Mouse (Mus musculus): Measurements from ENCODE around the gene Phip. TPM values are rescaled to one million over a fixed set of nuclear protein-coding genes. Genes with fewer than 3 reads are reported as not detected.

Phip gene
- polyA plus RNA-seq, 1 experiment from 2014 or later = 61.9 TPM

DNA sequence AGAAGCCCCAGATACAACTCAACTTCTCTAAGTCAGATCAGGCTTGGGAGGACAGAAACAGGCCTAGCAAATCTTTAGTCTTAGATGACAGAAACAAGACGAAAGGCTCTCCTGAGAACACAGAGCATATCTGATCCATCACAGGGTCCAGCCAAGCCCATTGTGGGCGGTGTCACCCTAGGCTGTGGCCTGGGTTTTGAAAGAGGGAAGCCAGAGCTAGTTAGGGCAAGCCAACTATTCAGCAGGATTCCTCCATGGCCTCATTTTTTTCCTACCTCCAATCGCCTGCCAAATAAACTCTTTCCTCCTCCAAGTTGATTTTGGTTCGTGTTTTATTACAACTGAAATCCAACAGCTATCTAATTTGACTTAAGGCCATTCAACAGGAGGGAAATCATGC is 114.0 kb downstream of the Phip start:
- no peak overlapping the region for H3K27ac ChIP-seq (ENCODE audit: low read depth, low read length)
- H3K4me2 ChIP-seq = no peak overlapping the region
- no peak for ATAC-seq (replicated peaks; ENCODE audit: insufficient number of reproducible peaks, low FRiP score, low TSS enrichment)
- H3K9me3 ChIP-seq (replicated peaks; ENCODE audit: control insufficient read depth, low read length) = no peaks in the 10 kb centered on the region
- H3K27me3 ChIP-seq (ENCODE audit: control insufficient read depth, insufficient read depth, low read length) = no peaks in the 10 kb centered on the region
- no peak overlapping the region for H3K4me3 ChIP-seq (ENCODE audit: low read depth, low read length)
- no peaks in the 10 kb centered on the region for H3K36me3 ChIP-seq (ENCODE audit: control insufficient read depth, insufficient read depth, low read length)
- WGBS (ENCODE audit: insufficient replicate concordance) = 75% methylated on average over 4 of the region's 4 CpGs
- no peak overlapping the region for H3K9ac ChIP-seq (ENCODE audit: low read depth, low read length)
- H3K4me1 ChIP-seq (ENCODE audit: control insufficient read depth, insufficient read depth, low read length) = no peaks in the 10 kb centered on the region

DNA sequence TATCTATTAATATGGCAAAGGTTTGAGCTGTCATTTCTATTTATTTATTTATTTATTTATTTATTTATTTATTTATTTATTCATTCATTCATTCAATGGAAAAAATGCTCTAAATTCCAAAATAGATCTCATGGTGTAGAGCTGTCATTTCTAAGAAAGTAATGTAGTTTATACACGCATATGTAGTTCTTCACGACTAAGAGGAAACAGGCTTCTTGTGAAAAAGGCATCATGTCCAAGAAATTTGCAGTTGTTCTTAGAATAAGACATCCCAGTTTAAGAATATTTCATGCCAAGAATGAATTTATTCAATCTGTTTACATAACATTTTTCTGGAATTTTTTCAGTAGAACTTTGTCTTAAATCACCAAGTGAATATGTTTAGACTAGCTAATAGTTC is 114.5 kb downstream of the Phip start:
- Histone ChIP-seq H3K9me3 (replicated peaks; ENCODE audit: control insufficient read depth, low read length) (no peaks in the 10 kb centered on the region), H3K27ac (ENCODE audit: low read depth, low read length) (no peak overlapping the region), H3K27me3 (ENCODE audit: control insufficient read depth, insufficient read depth, low read length) (no peaks in the 10 kb centered on the region), H3K4me3 (ENCODE audit: low read depth, low read length) (no peak overlapping the region), H3K36me3 (ENCODE audit: control insufficient read depth, insufficient read depth, low read length) (no peaks in the 10 kb centered on the region), H3K4me2 (no peak overlapping the region), H3K4me1 (ENCODE audit: control insufficient read depth, insufficient read depth, low read length) (no peaks in the 10 kb centered on the region), H3K9ac (ENCODE audit: low read depth, low read length) (no peak overlapping the region)
- ATAC-seq (replicated peaks; ENCODE audit: insufficient number of reproducible peaks, low FRiP score, low TSS enrichment) = no peak
- 90% methylated on average over 2 of the region's 2 CpGs for WGBS (ENCODE audit: insufficient replicate concordance)

DNA sequence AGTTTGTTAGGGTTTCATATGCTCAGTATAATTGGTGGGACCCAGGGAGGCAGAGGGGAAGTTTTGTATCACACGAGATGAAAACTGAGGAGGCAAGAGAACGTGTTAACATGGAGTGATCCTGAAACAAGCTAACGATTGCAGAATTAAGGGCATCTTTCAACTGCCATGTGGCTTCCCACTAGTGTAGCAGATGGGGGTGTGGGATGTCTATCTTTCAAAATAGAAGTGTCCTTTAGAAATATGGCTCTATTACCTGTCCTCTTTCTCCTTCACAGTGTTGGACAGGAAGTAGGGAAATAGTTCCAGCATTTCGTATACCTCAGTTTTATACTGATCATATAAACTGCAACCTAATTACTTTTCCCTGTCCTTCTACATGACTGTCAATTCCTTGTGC is 119.1 kb downstream of the Phip start:
- Histone ChIP-seq H3K9me3 (replicated peaks; ENCODE audit: control insufficient read depth, low read length) (no peaks in the 10 kb centered on the region), H3K27ac (ENCODE audit: low read depth, low read length) (no peak overlapping the region), H3K4me1 (ENCODE audit: control insufficient read depth, insufficient read depth, low read length) (peaks cover 5% of the 10 kb centered on the region; the same call in 1 of the 2 replicates), H3K9ac (ENCODE audit: low read depth, low read length) (no peak overlapping the region), H3K4me3 (ENCODE audit: low read depth, low read length) (no peak overlapping the region), H3K36me3 (ENCODE audit: control insufficient read depth, insufficient read depth, low read length) (no peaks in the 10 kb centered on the region), H3K27me3 (ENCODE audit: control insufficient read depth, insufficient read depth, low read length) (no peaks in the 10 kb centered on the region), H3K4me2 (no peak overlapping the region)
- no peak for ATAC-seq (replicated peaks; ENCODE audit: insufficient number of reproducible peaks, low FRiP score, low TSS enrichment)
- WGBS (ENCODE audit: insufficient replicate concordance) = 81% methylated on average over 4 of the region's 4 CpGs

DNA sequence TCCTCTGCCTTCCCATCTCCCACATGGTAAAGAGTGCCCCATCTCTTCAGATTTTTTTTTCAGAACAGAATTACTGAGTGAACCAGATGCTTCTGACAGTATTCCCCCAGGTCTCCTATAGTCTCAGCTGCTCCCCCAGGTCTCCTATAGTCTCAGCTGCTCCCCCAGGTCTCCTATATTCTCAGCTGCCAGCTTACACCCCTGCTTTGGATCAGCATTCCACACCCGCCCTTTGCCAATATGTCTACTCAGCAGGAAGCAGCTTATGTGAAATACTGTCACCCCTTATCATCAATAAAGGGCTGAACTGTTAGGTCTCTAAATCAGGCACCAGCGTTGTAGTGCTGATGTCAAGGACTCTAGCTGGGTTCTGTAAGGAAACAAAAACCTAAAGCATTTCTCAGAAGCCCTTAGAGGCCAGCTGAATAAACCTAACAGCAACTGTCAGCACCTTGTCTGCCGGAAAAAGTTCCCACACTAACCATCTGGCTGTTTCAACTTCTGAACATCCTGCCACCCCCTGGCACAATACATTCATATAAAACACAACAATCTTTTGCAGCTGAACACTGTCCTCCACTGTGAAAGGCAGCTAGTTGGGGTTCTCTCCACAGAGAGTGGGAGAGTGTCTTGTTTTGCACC is 120.2 kb downstream of the Phip start:
- no peak for ATAC-seq (replicated peaks; ENCODE audit: insufficient number of reproducible peaks, low FRiP score, low TSS enrichment)
- Histone ChIP-seq H3K27ac (ENCODE audit: low read depth, low read length) (no peak overlapping the region), H3K9me3 (replicated peaks; ENCODE audit: control insufficient read depth, low read length) (no peaks in the 10 kb centered on the region), H3K36me3 (ENCODE audit: control insufficient read depth, insufficient read depth, low read length) (no peaks in the 10 kb centered on the region), H3K27me3 (ENCODE audit: control insufficient read depth, insufficient read depth, low read length) (no peaks in the 10 kb centered on the region), H3K4me3 (ENCODE audit: low read depth, low read length) (no peak overlapping the region), H3K9ac (ENCODE audit: low read depth, low read length) (no peak overlapping the region), H3K4me2 (no peak overlapping the region), H3K4me1 (ENCODE audit: control insufficient read depth, insufficient read depth, low read length) (peaks cover 5% of the 10 kb centered on the region; the same call in 1 of the 2 replicates)
- 20% methylated on average over 3 of the region's 3 CpGs for WGBS (ENCODE audit: insufficient replicate concordance)

DNA sequence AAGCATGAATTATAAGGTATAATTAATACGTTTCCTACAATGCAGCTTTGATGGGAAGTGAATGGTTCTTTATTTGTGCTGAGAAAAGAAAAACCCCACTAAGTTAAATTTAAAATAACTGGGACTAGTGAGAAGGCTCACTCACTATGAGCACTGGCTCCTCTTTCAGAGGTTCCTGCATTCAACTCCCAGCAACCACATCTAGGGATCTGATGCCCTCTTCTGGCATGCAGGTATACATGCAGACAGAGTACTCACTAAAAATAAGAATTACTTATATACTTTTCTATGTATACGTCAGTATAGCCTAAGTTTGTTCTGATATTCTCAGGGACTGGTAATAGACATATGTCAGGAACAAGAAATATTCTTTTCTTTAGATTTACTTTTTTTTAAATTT is 121.3 kb downstream of the Phip start:
- WGBS (ENCODE audit: insufficient replicate concordance) = 56% methylated on average over 2 of the region's 2 CpGs
- H3K4me3 ChIP-seq (ENCODE audit: low read depth, low read length) = no peak overlapping the region
- H3K9ac ChIP-seq (ENCODE audit: low read depth, low read length) = no peak overlapping the region
- no peaks in the 10 kb centered on the region for H3K27me3 ChIP-seq (ENCODE audit: control insufficient read depth, insufficient read depth, low read length)
- H3K4me2 ChIP-seq = no peak overlapping the region
- peaks cover 5% of the 10 kb centered on the region; the same call in 1 of the 2 replicates for H3K4me1 ChIP-seq (ENCODE audit: control insufficient read depth, insufficient read depth, low read length)
- H3K27ac ChIP-seq (ENCODE audit: low read depth, low read length) = no peak overlapping the region
- ATAC-seq (replicated peaks; ENCODE audit: insufficient number of reproducible peaks, low FRiP score, low TSS enrichment) = no peak
- H3K36me3 ChIP-seq (ENCODE audit: control insufficient read depth, insufficient read depth, low read length) = no peaks in the 10 kb centered on the region
- H3K9me3 ChIP-seq (replicated peaks; ENCODE audit: control insufficient read depth, low read length) = no peaks in the 10 kb centered on the region

DNA sequence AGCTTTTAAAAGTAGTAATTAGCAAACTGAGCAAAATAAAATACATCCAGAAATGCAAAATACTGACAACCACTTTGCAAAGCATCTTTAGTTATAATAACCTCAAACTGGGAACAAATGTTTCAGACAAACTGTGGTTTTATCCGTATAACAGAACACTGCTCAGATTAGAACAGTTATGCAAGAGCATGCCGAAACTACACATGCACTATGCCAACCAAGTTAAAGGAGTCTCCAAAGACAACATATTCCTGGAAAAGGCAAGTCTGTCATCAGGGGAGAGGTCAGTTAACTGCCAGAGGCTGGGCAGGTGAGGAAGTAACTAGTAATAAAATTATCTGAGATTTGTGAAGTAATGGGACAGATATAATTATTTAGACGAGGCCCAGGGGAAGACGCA is 132.6 kb downstream of the Phip start:
- Histone ChIP-seq H3K4me2 (no peak overlapping the region), H3K9ac (ENCODE audit: low read depth, low read length) (no peak overlapping the region), H3K27me3 (ENCODE audit: control insufficient read depth, insufficient read depth, low read length) (no peaks in the 10 kb centered on the region), H3K9me3 (replicated peaks; ENCODE audit: control insufficient read depth, low read length) (no peaks in the 10 kb centered on the region), H3K4me1 (ENCODE audit: control insufficient read depth, insufficient read depth, low read length) (no peaks in the 10 kb centered on the region), H3K27ac (ENCODE audit: low read depth, low read length) (no peak overlapping the region), H3K36me3 (ENCODE audit: control insufficient read depth, insufficient read depth, low read length) (no peaks in the 10 kb centered on the region), H3K4me3 (ENCODE audit: low read depth, low read length) (no peak overlapping the region)
- 88% methylated on average over 4 of the region's 4 CpGs for WGBS (ENCODE audit: insufficient replicate concordance)
- ATAC-seq (replicated peaks; ENCODE audit: insufficient number of reproducible peaks, low FRiP score, low TSS enrichment) = no peak

DNA sequence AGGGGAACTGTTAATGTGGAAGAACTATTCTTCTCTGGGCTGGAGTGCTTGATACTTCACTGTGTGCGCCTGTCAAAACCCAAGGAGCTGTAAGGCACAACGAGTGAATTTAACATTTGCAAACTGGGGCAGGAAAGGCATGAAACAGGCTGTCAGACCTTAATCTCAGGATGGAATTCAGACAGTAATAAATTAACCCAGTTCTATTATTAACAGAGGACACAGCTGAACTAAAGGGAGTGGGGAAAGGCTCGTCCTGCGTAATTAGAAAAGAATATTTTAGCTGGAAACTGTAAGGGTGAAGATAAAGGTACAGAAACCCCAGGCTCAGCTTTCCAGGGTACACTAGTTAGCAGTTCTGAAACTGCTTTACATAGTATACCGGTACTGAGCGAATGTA is 139.4 kb downstream of the Phip start:
- ATAC-seq (replicated peaks; ENCODE audit: insufficient number of reproducible peaks, low FRiP score, low TSS enrichment) = no peak
- H3K36me3 ChIP-seq (ENCODE audit: control insufficient read depth, insufficient read depth, low read length) = no peaks in the 10 kb centered on the region
- no peak overlapping the region for H3K4me2 ChIP-seq
- WGBS (ENCODE audit: insufficient replicate concordance) = 76% methylated on average over 6 of the region's 6 CpGs
- H3K27ac ChIP-seq (ENCODE audit: low read depth, low read length) = no peak overlapping the region
- no peaks in the 10 kb centered on the region for H3K27me3 ChIP-seq (ENCODE audit: control insufficient read depth, insufficient read depth, low read length)
- no peak overlapping the region for H3K4me3 ChIP-seq (ENCODE audit: low read depth, low read length)
- H3K9me3 ChIP-seq (replicated peaks; ENCODE audit: control insufficient read depth, low read length) = no peaks in the 10 kb centered on the region
- H3K4me1 ChIP-seq (ENCODE audit: control insufficient read depth, insufficient read depth, low read length) = no peaks in the 10 kb centered on the region
- no peak overlapping the region for H3K9ac ChIP-seq (ENCODE audit: low read depth, low read length)

DNA sequence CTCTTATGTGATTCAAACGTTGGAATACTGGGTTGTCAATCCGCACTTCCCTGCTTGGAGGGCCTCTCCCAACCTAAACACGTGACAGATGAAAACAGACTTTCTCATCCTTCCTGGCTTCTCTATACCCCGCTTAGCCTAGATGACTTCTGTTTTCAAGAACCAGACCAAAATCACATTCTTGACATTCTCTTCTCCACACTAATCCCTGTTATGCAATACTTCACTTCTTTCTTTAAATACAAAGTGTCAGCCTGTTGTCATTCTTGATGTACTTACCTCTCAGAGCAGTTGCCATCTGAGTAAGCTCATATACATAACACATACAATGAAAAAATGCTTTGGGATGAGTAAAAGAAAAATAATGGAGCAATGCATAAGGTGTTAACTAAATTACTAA is 143.4 kb downstream of the Phip start:
- Histone ChIP-seq H3K9ac (ENCODE audit: low read depth, low read length) (no peak overlapping the region), H3K36me3 (ENCODE audit: control insufficient read depth, insufficient read depth, low read length) (no peaks in the 10 kb centered on the region), H3K4me3 (ENCODE audit: low read depth, low read length) (no peak overlapping the region), H3K4me2 (no peak overlapping the region), H3K27me3 (ENCODE audit: control insufficient read depth, insufficient read depth, low read length) (no peaks in the 10 kb centered on the region), H3K27ac (ENCODE audit: low read depth, low read length) (no peak overlapping the region), H3K9me3 (replicated peaks; ENCODE audit: control insufficient read depth, low read length) (no peaks in the 10 kb centered on the region), H3K4me1 (ENCODE audit: control insufficient read depth, insufficient read depth, low read length) (no peaks in the 10 kb centered on the region)
- no peak for ATAC-seq (replicated peaks; ENCODE audit: insufficient number of reproducible peaks, low FRiP score, low TSS enrichment)
- WGBS (ENCODE audit: insufficient replicate concordance) = 52% methylated on average over 4 of the region's 4 CpGs

DNA sequence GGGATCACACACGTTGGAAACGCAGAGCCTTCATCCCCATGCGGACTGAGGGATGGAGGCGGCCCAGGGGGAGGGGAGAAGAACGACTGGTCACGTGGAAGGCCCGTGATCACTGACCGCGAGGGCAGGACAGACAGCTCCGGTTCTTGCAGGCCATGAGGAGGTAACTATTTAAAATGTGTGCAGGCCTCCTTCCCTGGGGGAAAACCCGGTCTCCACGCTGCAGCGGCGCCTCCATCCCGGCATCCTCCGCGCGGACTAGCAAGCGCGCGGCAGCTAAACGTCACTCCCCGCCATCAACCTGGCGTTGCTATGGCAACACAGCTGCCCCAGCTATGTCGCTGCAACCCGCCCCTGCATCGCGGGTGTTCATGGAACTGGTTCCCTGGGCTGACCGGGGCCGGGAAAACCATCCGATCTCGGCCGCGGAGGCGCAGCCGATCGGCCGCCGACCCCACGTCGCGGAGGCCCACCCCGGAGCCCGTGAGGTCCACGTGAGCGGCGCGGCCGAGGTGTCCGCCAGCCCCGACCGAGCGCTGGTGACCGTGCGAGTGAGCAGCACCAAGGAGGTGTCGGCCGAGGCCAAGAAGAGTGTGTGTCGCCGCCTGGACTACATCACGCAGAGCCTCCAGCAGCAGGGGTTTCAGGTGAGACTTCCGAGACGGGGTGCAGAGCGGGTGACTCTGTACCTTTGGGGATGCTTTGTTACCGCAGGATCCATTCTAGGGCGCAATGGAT is 145.5 kb downstream of the Phip start:
- Histone ChIP-seq H3K4me2 (peak overlapping the region; percentile 88), H3K4me1 (ENCODE audit: control insufficient read depth, insufficient read depth, low read length) (no peaks in the 10 kb centered on the region), H3K27ac (ENCODE audit: low read depth, low read length) (peak overlapping the region; percentile 78), H3K36me3 (ENCODE audit: control insufficient read depth, insufficient read depth, low read length) (no peaks in the 10 kb centered on the region), H3K9ac (ENCODE audit: low read depth, low read length) (peak overlapping the region; percentile 83), H3K4me3 (ENCODE audit: low read depth, low read length) (peak overlapping the region; percentile 84), H3K9me3 (replicated peaks; ENCODE audit: control insufficient read depth, low read length) (no peaks in the 10 kb centered on the region), H3K27me3 (ENCODE audit: control insufficient read depth, insufficient read depth, low read length) (no peaks in the 10 kb centered on the region)
- WGBS (ENCODE audit: insufficient replicate concordance) = under 1% methylated on average over 65 of the region's 65 CpGs
- ATAC-seq (replicated peaks; ENCODE audit: insufficient number of reproducible peaks, low FRiP score, low TSS enrichment) = peak; percentile 89

All from heart, embryonic 11.5 days (tissue).